Mouse (Mus musculus): ENCODE results near the gene Zfp62. TPM values are rescaled to one million over a fixed set of nuclear protein-coding genes. Genes with fewer than 3 reads are reported as not detected.
A peak's percentile ranks its signal among the peaks of the same experiment; 100 is the strongest.

Zfp62 gene
- polyA plus RNA-seq, 1 experiment from 2014 or later, result 34.6 TPM

DNA sequence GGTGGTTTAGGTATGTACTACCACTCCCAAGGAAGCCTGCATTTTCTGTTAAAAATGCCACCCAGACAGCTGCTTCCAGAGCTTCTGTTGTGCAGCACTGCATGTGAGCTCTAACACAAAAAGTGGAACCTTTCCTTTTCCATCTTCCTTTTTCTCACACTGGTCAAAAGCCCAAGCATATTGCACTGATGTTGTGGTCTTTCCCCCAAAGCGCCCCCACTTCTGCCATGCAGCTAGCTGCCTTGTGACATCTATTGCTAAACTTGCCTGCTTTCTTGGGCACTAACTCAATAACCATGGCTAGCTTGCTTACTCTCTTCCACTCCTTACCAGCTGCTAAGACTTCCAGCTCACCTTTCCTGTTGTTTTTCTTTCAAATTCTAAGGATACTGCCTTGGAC is 21.4 kb downstream of the Zfp62 start:
- WGBS, result 67% methylated on average over 1 of the region's 1 CpGs
- Histone ChIP-seq H3K4me3 (no peak overlapping the region), H3K27me3 (ENCODE audit: insufficient read depth, poor library complexity, severe bottlenecking) (no peaks in the 10 kb centered on the region), H3K27ac (no peak overlapping the region), H3K36me3 (no peaks in the 10 kb centered on the region), H3K9me3 (no peaks in the 10 kb centered on the region), H3K4me1 (no peaks in the 10 kb centered on the region)
- no peak for DNase-seq (ENCODE audit: low spot score)

DNA sequence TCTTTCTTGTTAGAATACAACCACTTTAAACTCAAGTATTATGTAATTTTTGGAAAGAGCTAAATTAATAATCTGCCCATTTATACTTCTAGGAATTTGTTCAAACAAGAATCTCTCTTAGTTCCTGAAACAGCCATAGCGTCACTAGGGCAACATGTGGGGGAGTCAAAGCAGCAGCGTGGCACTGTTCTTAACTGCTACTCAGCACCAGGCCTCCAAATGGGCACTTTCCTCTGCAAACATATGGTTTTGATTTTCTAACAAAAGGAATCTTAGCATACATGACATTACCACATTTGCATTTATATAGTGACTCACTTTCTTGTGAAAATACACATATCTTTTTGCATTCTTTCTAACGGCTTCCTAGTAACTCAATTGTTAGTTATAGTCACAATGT is 29.7 kb downstream of the Zfp62 start:
- Histone ChIP-seq H3K27ac (no peak overlapping the region), H3K4me1 (no peaks in the 10 kb centered on the region), H3K9me3 (no peaks in the 10 kb centered on the region), H3K36me3 (no peaks in the 10 kb centered on the region), H3K4me3 (no peak overlapping the region), H3K27me3 (ENCODE audit: insufficient read depth, poor library complexity, severe bottlenecking) (no peaks in the 10 kb centered on the region)
- 75% methylated on average over 3 of the region's 3 CpGs for WGBS
- no peak for DNase-seq (ENCODE audit: low spot score)

DNA sequence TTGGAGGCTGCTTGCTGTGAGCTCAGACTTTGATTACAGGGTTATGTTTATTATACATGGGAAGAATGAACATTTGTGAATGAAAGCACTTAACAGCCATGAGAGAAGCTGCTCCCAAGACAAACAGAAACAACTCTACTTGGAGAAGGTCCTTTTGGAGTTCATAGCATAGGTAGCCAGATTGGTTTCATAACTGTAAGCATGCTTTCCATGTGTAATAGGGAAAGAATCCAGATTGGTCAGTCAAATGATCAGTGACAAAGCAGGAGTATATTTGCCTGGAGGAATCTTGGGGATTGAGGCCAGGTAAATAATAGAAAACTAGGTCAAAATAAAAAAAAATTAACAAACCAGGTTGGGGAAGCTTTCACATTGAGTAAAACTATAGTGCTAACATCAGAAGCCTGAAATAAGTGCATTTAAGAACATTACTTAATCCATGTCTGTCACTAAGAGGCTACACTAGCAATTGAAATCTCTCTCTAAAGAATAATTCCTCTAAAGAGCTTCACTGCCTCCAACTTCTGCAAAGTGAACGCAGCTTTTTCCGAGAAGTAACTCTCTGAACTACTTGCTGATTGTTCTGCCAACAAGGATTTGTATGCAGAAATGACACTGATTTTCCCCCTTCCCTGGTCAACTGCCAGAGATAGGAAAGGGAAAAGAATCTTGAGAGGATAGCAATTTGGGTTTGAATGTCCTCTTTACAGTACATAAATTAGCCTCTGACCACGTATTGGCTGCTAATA is 32.5 kb downstream of the Zfp62 start:
- DNase-seq (ENCODE audit: low spot score), result no peak
- Histone ChIP-seq H3K4me1 (no peaks in the 10 kb centered on the region), H3K27me3 (ENCODE audit: insufficient read depth, poor library complexity, severe bottlenecking) (no peaks in the 10 kb centered on the region), H3K4me3 (no peak overlapping the region), H3K9me3 (no peaks in the 10 kb centered on the region), H3K27ac (no peak overlapping the region), H3K36me3 (no peaks in the 10 kb centered on the region)
- WGBS, result 69% methylated on average over 3 of the region's 3 CpGs

DNA sequence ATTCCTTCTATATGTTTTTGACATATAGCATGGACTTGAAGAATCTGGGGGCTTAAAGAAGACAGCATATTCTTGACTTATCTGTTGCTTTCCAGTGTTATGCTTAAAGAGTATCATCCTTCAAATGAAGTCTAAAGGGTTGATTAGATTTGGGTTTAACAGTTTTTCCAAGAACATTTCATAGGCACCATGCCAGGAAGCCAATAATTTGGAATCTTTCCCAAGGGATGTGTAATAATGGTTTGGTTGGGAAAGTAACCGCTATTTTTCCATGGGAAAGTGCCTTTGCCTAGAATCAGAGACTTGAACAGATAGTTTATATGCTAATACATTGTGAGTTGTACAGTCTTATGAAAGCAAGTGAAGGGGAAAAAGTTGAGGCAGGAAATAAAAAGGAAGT is 33.8 kb downstream of the Zfp62 start:
- no peak for DNase-seq (ENCODE audit: low spot score)
- Histone ChIP-seq H3K27ac (no peak overlapping the region), H3K9me3 (no peaks in the 10 kb centered on the region), H3K27me3 (ENCODE audit: insufficient read depth, poor library complexity, severe bottlenecking) (no peaks in the 10 kb centered on the region), H3K36me3 (no peaks in the 10 kb centered on the region), H3K4me3 (no peak overlapping the region), H3K4me1 (no peaks in the 10 kb centered on the region)
- WGBS, result 80% methylated on average over 1 of the region's 1 CpGs

DNA sequence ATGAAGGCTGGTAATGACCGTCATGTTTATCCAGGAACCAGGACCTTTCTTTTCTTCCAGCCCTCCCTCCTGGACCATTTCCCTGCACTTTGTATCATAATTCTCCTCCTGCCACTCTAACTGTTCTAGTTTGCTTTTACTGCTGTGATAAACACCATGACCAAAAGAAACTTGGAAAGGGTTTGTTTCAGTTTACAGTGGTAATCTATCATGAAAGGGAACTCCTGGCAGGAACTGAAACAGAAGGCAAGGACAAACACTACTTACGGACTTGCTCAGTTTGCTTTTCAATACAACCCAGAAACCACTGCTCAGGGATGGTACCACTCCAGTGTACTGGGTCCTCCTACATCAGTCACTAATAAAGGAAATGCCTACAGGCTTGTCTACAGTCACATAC is 34.4 kb downstream of the Zfp62 start:
- 61% methylated on average over 2 of the region's 2 CpGs for WGBS
- H3K27ac ChIP-seq, result no peak overlapping the region

DNA sequence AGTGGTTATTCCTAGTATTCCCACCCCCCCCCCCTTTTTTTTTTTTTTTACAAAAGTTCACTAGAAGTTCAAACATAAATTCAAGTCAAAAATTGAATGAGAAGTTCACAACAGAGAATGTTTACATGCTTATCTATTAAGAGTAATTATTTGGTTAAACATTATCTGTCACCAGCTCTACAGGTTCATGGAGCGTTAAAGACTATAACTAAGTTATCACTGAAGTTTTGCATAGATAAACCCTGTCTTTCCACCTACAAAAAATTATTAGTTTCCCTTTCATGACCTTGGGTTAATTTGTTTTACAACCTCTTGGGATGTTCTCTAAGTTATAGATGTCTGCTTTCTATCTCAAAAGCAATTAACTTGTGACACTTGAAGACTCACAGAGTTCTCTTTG is 37.2 kb downstream of the Zfp62 start:
- no peak overlapping the region for H3K27ac ChIP-seq
- H3K4me3 ChIP-seq, result no peak overlapping the region
- WGBS, result 72% methylated on average over 1 of the region's 1 CpGs

More for the DNA sequence above, 34.4 kb downstream of the Zfp62 start:
- Histone ChIP-seq H3K9me3 (no peaks in the 10 kb centered on the region), H3K36me3 (no peaks in the 10 kb centered on the region), H3K4me3 (no peak overlapping the region), H3K4me1 (no peaks in the 10 kb centered on the region), H3K27me3 (ENCODE audit: insufficient read depth, poor library complexity, severe bottlenecking) (no peaks in the 10 kb centered on the region)
- DNase-seq (ENCODE audit: low spot score), result no peak

DNA sequence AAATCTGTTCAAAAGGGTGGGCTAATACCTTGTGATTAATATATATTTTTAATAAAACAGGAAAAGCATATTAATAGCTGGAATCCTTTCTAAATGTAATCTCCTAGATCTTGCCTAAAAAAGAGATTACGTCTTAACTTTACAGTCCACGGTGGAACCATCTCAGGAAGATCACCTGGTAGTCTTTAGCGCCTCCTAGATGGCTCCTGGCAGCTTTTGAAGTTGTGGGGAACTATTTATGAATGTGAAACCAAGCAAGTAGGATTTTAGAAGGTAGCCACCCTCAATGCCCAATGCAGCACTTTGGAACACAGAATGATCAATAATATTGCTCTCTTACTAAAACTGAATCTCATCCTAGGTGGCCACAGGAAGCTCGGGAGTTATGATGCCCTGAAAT is 37.8 kb downstream of the Zfp62 start:
- Histone ChIP-seq H3K36me3 (no peaks in the 10 kb centered on the region), H3K9me3 (no peaks in the 10 kb centered on the region), H3K27ac (no peak overlapping the region), H3K27me3 (ENCODE audit: insufficient read depth, poor library complexity, severe bottlenecking) (no peaks in the 10 kb centered on the region), H3K4me3 (no peak overlapping the region), H3K4me1 (peaks cover 15% of the 10 kb centered on the region)
- no peak for DNase-seq (ENCODE audit: low spot score)
- 79% methylated on average over 4 of the region's 4 CpGs for WGBS

More for the DNA sequence above, 37.2 kb downstream of the Zfp62 start:
- Histone ChIP-seq H3K36me3 (no peaks in the 10 kb centered on the region), H3K9me3 (no peaks in the 10 kb centered on the region), H3K27me3 (ENCODE audit: insufficient read depth, poor library complexity, severe bottlenecking) (no peaks in the 10 kb centered on the region), H3K4me1 (peaks cover 11% of the 10 kb centered on the region)
- no peak for DNase-seq (ENCODE audit: low spot score)

DNA sequence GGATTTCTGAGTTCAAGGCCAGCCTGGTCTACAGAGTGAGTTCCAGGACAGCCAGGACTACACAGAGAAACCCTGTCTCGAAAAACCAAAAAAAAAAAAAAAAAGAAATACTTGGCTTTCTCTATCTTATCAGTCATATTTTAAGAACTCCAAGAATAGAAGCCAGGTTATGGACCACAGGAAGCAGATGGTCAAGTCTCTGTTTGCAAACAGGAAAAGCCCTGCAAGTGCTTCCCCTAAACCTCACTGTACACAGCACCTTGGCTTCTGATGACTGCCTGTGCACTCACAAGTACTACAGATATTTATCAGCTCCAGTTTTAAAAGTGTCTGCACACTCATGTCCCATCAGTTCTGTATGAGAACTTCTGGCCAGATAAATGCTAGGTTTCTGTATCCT is 38.4 kb downstream of the Zfp62 start:
- Histone ChIP-seq H3K9me3 (no peaks in the 10 kb centered on the region), H3K36me3 (no peaks in the 10 kb centered on the region), H3K27ac (no peak overlapping the region), H3K4me1 (peaks cover 20% of the 10 kb centered on the region), H3K4me3 (no peak overlapping the region), H3K27me3 (ENCODE audit: insufficient read depth, poor library complexity, severe bottlenecking) (no peaks in the 10 kb centered on the region)
- no peak for DNase-seq (ENCODE audit: low spot score)
- 43% methylated on average over 1 of the region's 1 CpGs for WGBS

DNA sequence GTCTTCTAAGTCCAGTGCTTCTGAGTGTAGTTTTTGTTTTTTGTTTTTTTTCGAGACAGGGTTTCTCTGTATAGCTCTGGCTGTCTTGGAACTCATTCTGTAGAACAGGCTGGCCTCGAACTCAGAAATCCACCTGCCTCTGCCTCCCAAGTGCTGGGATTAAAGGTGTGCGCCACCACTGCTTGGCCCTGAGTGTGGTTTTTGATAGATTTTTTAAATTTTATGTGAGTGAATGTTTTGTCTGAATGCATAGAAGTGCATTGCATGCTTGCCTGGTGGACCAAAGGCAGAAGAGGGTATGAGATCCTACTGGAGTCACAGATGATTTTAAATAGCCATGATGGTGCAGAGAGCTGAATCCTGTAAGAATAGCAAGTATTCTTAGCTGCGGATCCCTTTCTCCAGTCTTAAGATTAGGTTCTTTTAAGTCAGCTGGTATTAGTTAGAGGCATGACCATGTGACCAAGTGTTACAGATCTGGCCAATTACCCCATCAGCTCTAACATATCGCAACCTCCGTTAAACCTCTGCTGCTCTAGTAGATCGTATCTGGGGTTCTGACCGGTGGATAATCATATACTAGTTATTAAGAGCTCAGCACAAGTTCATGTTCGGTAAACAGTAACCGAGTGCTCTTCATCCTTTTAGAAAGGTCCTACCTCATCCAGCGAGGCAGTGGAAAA is 40.0 kb downstream of the Zfp62 start:
- H3K36me3 ChIP-seq, result no peaks in the 10 kb centered on the region
- 20% methylated on average over 11 of the region's 11 CpGs for WGBS
- H3K4me1 ChIP-seq, result peaks cover 32% of the 10 kb centered on the region
- no peaks in the 10 kb centered on the region for H3K27me3 ChIP-seq (ENCODE audit: insufficient read depth, poor library complexity, severe bottlenecking)
- H3K27ac ChIP-seq, result peak overlapping the region; percentile 92
- DNase-seq (ENCODE audit: low spot score), result no peak
- no peaks in the 10 kb centered on the region for H3K9me3 ChIP-seq
- peak overlapping the region; percentile 66 for H3K4me3 ChIP-seq

DNA sequence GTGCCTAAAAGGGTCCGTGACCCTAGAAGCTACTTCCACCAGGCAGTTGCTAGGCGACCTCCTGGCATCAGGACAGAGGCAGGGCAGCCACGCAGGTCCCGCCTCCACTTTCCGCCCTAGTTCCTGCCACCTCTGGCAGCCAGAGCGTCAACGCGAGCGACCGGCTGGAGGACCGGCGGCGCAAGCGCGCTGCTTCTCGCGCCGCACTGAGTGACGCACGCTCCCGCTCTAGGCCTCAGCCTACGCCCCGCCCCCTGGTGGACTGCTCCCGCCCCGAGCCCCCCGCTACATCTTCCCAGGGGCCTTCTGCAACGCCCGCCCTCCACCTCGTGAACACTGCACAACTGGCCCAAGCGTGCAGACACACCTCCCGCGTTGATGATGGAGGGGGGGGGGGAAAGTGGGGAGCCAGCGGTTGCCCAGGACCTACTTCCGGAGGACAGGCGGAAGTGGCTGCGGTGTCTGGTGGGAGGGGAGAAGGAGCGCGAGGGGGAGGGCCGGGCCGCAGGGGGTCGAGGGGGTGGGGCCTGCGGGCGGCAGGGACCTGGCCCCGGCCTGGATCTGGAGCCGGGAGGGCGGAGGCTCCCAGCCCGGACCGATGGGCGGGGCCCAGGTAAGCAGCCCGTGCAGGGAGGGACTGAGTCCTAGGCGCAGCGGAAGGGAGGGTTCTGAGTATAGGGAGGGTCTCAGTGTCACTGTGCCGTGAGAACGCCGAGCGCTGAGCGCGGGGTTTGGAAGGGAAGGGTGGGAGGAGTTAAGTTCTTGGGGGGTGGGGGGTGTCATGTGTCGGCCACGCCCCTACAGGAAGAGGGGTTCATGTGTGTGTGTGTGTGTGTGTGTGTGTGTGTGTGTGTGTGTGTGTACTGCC is 40.9 kb downstream of the Zfp62 start, which contains the start of gene Mgat1:
TSS of gene Mgat1 (plus strand) at position 465 of the 868 bp plus-strand sequence.
- under 1% methylated on average over 47 of the region's 60 CpGs for WGBS

DNA sequence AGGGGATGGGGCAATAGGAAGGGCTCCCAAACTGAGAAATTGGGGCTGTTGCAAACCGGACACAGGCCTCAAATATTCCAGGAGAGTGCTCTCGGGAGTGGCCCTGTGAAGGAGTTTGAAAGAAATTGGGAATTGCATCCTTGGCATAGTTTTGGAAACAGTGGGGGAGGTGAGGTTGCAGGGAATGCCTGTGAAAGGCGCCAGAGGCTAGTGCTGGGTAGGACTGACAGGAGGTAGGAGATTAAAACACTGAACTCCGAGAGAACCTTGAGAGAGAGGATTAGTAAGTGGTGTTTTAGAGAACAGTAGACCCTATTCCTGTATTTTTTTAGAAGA is 41.5 kb downstream of the Zfp62 start:
- no peaks in the 10 kb centered on the region for H3K9me3 ChIP-seq
- H3K4me1 ChIP-seq, result peaks cover 42% of the 10 kb centered on the region
- no peaks in the 10 kb centered on the region for H3K27me3 ChIP-seq (ENCODE audit: insufficient read depth, poor library complexity, severe bottlenecking)
- H3K36me3 ChIP-seq, result no peaks in the 10 kb centered on the region
- DNase-seq (ENCODE audit: low spot score), result no peak
- peak overlapping the region; percentile 66 for H3K4me3 ChIP-seq
- H3K27ac ChIP-seq, result peak overlapping the region; percentile 92
- WGBS, result 0% methylated on average over 4 of the region's 4 CpGs

More for the DNA sequence above, 40.9 kb downstream of the Zfp62 start, which contains the start of gene Mgat1:
- Histone ChIP-seq H3K27ac (peak within 1 kb of the TSS; percentile 92), H3K4me3 (peak within 1 kb of the TSS; percentile 66), H3K4me1 (peaks cover 36% of the 10 kb centered on the region), H3K27me3 (ENCODE audit: insufficient read depth, poor library complexity, severe bottlenecking) (no peaks in the 10 kb centered on the region), H3K36me3 (no peaks in the 10 kb centered on the region), H3K9me3 (no peaks in the 10 kb centered on the region)
- DNase-seq (ENCODE audit: low spot score), result peak; percentile 99

DNA sequence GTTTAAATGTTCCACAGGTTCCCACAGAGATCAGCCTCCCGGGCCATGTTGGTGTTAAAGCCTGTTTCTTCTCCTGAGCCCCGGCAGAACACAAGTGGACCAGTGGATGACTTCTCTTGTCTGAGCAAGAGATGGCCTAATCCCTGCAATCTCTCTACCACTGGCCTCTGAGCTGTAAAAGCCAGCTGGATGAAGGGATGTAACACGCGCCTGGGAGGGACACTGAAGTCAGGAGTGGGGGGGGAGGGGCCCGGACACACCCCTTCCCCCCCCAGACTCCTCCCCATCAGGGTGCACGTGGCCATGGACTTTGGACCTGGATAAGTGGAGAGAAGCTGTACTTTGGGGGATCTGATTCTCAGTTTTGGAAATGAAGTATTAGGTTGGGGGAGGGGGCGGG is 42.1 kb downstream of the Zfp62 start:
- 9% methylated on average over 7 of the region's 7 CpGs for WGBS
- H3K4me1 ChIP-seq, result peaks cover 47% of the 10 kb centered on the region
- no peaks in the 10 kb centered on the region for H3K27me3 ChIP-seq (ENCODE audit: insufficient read depth, poor library complexity, severe bottlenecking)
- H3K36me3 ChIP-seq, result no peaks in the 10 kb centered on the region
- no peak for DNase-seq (ENCODE audit: low spot score)
- H3K4me3 ChIP-seq, result peak overlapping the region; percentile 66
- H3K9me3 ChIP-seq, result no peaks in the 10 kb centered on the region
- peak overlapping the region; percentile 92 for H3K27ac ChIP-seq

All from heart, embryonic 10.5 days (tissue).